Mouse (Mus musculus): ENCODE results near the gene Sostdc1.

DNA sequence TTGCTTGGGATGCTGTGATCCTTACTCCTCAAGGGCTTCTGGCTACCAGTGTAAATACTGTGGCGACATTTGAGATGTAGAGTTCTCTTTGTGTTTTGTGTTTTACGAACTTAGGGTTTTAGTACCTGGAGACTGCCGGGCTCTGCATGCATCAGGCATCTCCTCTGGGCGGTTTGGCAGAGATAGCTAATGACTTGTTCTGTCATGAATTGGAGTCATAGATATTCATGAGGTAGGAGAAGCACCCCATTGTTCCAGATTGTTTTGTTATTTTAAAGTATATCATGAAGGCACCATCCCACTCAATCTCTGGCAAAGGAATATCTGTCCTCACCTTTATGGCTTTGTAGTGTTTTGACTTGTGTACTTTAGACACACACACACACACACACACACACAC lies 23.5 kb upstream of the Sostdc1 start:
- TF ChIP-seq CEBPB (IDR thresholded peaks at IDR 0.05; ENCODE audit: low read depth) (no peak), CTCF (IDR thresholded peaks at IDR 0.05; ENCODE audit: control insufficient read depth, insufficient read depth, insufficient read length) (no peak), USF1 (IDR thresholded peaks at IDR 0.05; ENCODE audit: low read depth) (no peak), MAX (IDR thresholded peaks at IDR 0.05) (no peak), FOSL1 (IDR thresholded peaks at IDR 0.05; ENCODE audit: insufficient read depth, low read length, poor library complexity, severe bottlenecking) (no peak), MYOD1 (IDR thresholded peaks at IDR 0.05; ENCODE audit: control insufficient read depth, insufficient read length, low read depth) (no peak), MYOG (IDR thresholded peaks at IDR 0.05; ENCODE audit: control insufficient read depth, extremely low read depth, insufficient read length) (no peak)
